8 mouse cellular contexts compared by ENCODE assay signal in genomic region chr2:29060135-29060597, GRCm38 (mm10). TPM values are rescaled to one million over a fixed set of nuclear protein-coding genes. Genes with fewer than 3 reads are reported as not detected.
A peak's percentile ranks its signal among the peaks of the same experiment; 100 is the strongest.
DNase-seq lines count a peak whose midpoint lies in the region; ATAC-seq and TF ChIP-seq lines count a peak whose summit lies in the region.

TSS of gene Ttf1 (plus strand) at chr2:29060262.

- TF ChIP-seq CTCF in heart, adult 2 months (IDR thresholded peaks at IDR 0.05) = peak; percentile 45
- peak; percentile 13; the same call in 1 of the 2 replicates for TF ChIP-seq CTCF in midbrain, postnatal 0 days (IDR thresholded peaks at IDR 0.05)

- peak within 1 kb of the TSS; percentile 66 for H3K4me2 ChIP-seq in embryonic facial prominence, embryonic 13.5 days
- H3K4me2 ChIP-seq in limb, embryonic 14.5 days (replicated peaks; ENCODE audit: low read depth, low read length, severe bottlenecking) = peak within 1 kb of the TSS; percentile 71
- H3K4me2 ChIP-seq in midbrain, postnatal 0 days (ENCODE audit: low read depth, low read length, poor library complexity, severe bottlenecking) = peak within 1 kb of the TSS; percentile 66

- H3K4me3 ChIP-seq in embryonic facial prominence, embryonic 13.5 days = peak within 1 kb of the TSS; percentile 86
- peak within 1 kb of the TSS; percentile 85 for H3K4me3 ChIP-seq in heart, adult 2 months
- peak within 1 kb of the TSS; percentile 85 for H3K4me3 ChIP-seq in limb, embryonic 14.5 days (replicated peaks; ENCODE audit: low read length)
- H3K4me3 ChIP-seq in midbrain, postnatal 0 days (ENCODE audit: low read depth, low read length) = peak within 1 kb of the TSS; percentile 73

- H3K9me3 ChIP-seq in embryonic facial prominence, embryonic 13.5 days = no peaks in the 10 kb centered on the region
- H3K9me3 ChIP-seq in limb, embryonic 14.5 days (ENCODE audit: control insufficient read depth, low read length) = no peaks in the 10 kb centered on the region
- no peaks in the 10 kb centered on the region for H3K9me3 ChIP-seq in midbrain, postnatal 0 days (ENCODE audit: low read length)

- H3K27ac ChIP-seq in embryonic facial prominence, embryonic 13.5 days = peak within 1 kb of the TSS; percentile 93
- H3K27ac ChIP-seq in heart, adult 2 months = peak within 1 kb of the TSS; percentile 87
- H3K27ac ChIP-seq in limb, embryonic 14.5 days (replicated peaks; ENCODE audit: low read depth, low read length) = peak within 1 kb of the TSS; percentile 86
- peak within 1 kb of the TSS; percentile 73 for H3K27ac ChIP-seq in midbrain, postnatal 0 days (ENCODE audit: low read depth, low read length)

- H3K27me3 ChIP-seq in embryonic facial prominence, embryonic 13.5 days = peaks cover 30% of the 10 kb centered on the region
- no peaks in the 10 kb centered on the region for H3K27me3 ChIP-seq in heart, adult 2 months (ENCODE audit: control insufficient read depth, insufficient read depth, low read length)
- no peaks in the 10 kb centered on the region for H3K27me3 ChIP-seq in limb, embryonic 14.5 days (ENCODE audit: control insufficient read depth, insufficient read depth, low read length)
- peaks cover 7% of the 10 kb centered on the region; the same call in 1 of the 2 replicates for H3K27me3 ChIP-seq in midbrain, postnatal 0 days (ENCODE audit: insufficient read depth, low read length)

- H3K4me1 ChIP-seq in embryonic facial prominence, embryonic 13.5 days = peaks cover 9% of the 10 kb centered on the region
- no peaks in the 10 kb centered on the region; the same call in 1 of the 2 replicates for H3K4me1 ChIP-seq in heart, adult 2 months (ENCODE audit: control insufficient read depth, insufficient read depth, low read length)
- H3K4me1 ChIP-seq in limb, embryonic 14.5 days (ENCODE audit: control insufficient read depth, insufficient read depth, low read length) = peaks cover 7% of the 10 kb centered on the region
- no peaks in the 10 kb centered on the region for H3K4me1 ChIP-seq in midbrain, postnatal 0 days (ENCODE audit: insufficient read depth, low read length)

- peak; percentile 92 for DNase-seq in 3134 (ENCODE audit: extremely low read depth, insufficient read length, low spot score)
- DNase-seq in adrenal gland, postnatal 36 days = peak; percentile 88 to 89
- peak; percentile 87 to 91 for DNase-seq in heart, adult 2 months
- DNase-seq in kidney, adult 9 months = peak; percentile 93
- DNase-seq in limb, embryonic 14.5 days (ENCODE audit: low spot score) = peak; percentile 96
- peak; percentile 97 for DNase-seq in midbrain, postnatal 0 days (ENCODE audit: low spot score)
- DNase-seq in spleen, postnatal 14 days (ENCODE audit: low spot score in 2 of 2) = peak; percentile 70 to 83

- TF ChIP-seq POLR2A in heart, adult 2 months (IDR thresholded peaks at IDR 0.05; ENCODE audit: insufficient read depth, low read depth, low read length) = peak; percentile 71
- peak; percentile 72; the same call in 1 of the 2 replicates for TF ChIP-seq POLR2A in limb, embryonic 14.5 days (IDR thresholded peaks at IDR 0.05; ENCODE audit: borderline replicate concordance, extremely low read depth, insufficient read depth, insufficient read length)

- no peaks in the 10 kb centered on the region for H3K79me2 ChIP-seq in heart, adult 2 months (replicated peaks; ENCODE audit: control insufficient read depth, insufficient read depth, low read length)

- peak within 1 kb of the TSS; percentile 86 for H3K9ac ChIP-seq in embryonic facial prominence, embryonic 13.5 days
- H3K9ac ChIP-seq in heart, adult 2 months (ENCODE audit: low read depth, low read length) = peak within 1 kb of the TSS; percentile 75
- H3K9ac ChIP-seq in limb, embryonic 14.5 days (ENCODE audit: low read depth, low read length, severe bottlenecking) = peak within 1 kb of the TSS; percentile 77
- H3K9ac ChIP-seq in midbrain, postnatal 0 days (replicated peaks; ENCODE audit: low read length, poor library complexity, severe bottlenecking) = peak within 1 kb of the TSS; percentile 50

- peak; percentile 85 for ATAC-seq in embryonic facial prominence, embryonic 13.5 days (ENCODE audit: insufficient number of reproducible peaks, insufficient read depth, low FRiP score, low TSS enrichment, low read depth)
- peak; percentile 96 for ATAC-seq in limb, embryonic 14.5 days (ENCODE audit: low FRiP score, low read depth)
- peak; percentile 96 for ATAC-seq in midbrain, postnatal 0 days (ENCODE audit: low FRiP score)

- WGBS in embryonic facial prominence, embryonic 13.5 days = under 1% methylated on average over 41 of the region's 41 CpGs
- WGBS in heart, adult 2 months = under 1% methylated on average over 41 of the region's 41 CpGs
- WGBS in limb, embryonic 14.5 days = under 1% methylated on average over 41 of the region's 41 CpGs
- under 1% methylated on average over 40 of the region's 41 CpGs for WGBS in midbrain, postnatal 0 days

- no peak for TF ChIP-seq EP300 in heart, adult 2 months (IDR thresholded peaks at IDR 0.05; ENCODE audit: insufficient read depth, low read depth, low read length)

- intact Hi-C loops in heart, adult 2 months (cut with DNase I) = loop anchor here (2.0 to 5.0 kb wide), 2 partner anchors 37 to 65 kb away; partner anchors contain the start of gene Setx

- H3K36me3 ChIP-seq in embryonic facial prominence, embryonic 13.5 days = 0 out of 2 replicates have a peak, but pooled peaks cover under 1% of the 10 kb centered on the region
- H3K36me3 ChIP-seq in heart, adult 2 months (ENCODE audit: control insufficient read depth, insufficient read depth, low read length) = no peaks in the 10 kb centered on the region
- H3K36me3 ChIP-seq in limb, embryonic 14.5 days (ENCODE audit: control insufficient read depth, insufficient read depth, low read length) = peaks cover 2% of the 10 kb centered on the region; the same call in 1 of the 2 replicates
- no peaks in the 10 kb centered on the region for H3K36me3 ChIP-seq in midbrain, postnatal 0 days (ENCODE audit: insufficient read depth, low read length)

RNA-seq across cellular contexts. Expression of gene Ttf1, which starts in this region (rescaled TPM):
- 10 to 100 TPM; 12.0 to 13.9 TPM for total RNA-seq in adrenal gland, postnatal 36 days (2021)
- 11.3 and 11.5 TPM in 2 replicates for polyA plus RNA-seq in embryonic facial prominence, embryonic 13.5 days (2015; fragmentation: Nextera tagmentation; extraction: Ambion mirVana)
- 1 to 10 TPM; 6.1 to 7.0 TPM for total RNA-seq in heart, adult 2 months (2021)
- 3.2 and 7.7 TPM in 2 replicates for polyA plus RNA-seq in heart, adult 2 months (2012; rRNA removed)
- polyA plus RNA-seq in limb, embryonic 14.5 days (2012; rRNA removed) = 13.0 and 13.4 TPM in 2 replicates
- polyA plus RNA-seq in limb, embryonic 14.5 days (2014; fragmentation: Nextera tagmentation; extraction: Ambion mirVana) = 8.2 and 9.5 TPM in 2 replicates
- total RNA-seq in midbrain, postnatal 0 days (2014; rRNA removed) = 4.9 and 5.1 TPM in 2 replicates
- polyA plus RNA-seq in midbrain, postnatal 0 days (2015; fragmentation: Nextera tagmentation; extraction: Ambion mirVana) = 3.1 and 3.3 TPM in 2 replicates

Comparison
In these comparisons a context has a peak if more than half of its experiments do, and no peak if none do; other contexts are left out.
1. Peak in every context shown above with its lines: DNase-seq, ATAC-seq, H3K4me3 ChIP-seq and H3K27ac ChIP-seq.